Mouse (Mus musculus): ENCODE data around the gene Efcab8.

- TF ChIP-seq POLR2A (IDR thresholded peaks at IDR 0.05; ENCODE audit: borderline replicate concordance, low read depth, low read length), result no peak
- TF ChIP-seq CTCF (IDR thresholded peaks at IDR 0.05; ENCODE audit: low read depth, low read length), result no peak
Observed at GRCm38 (mm10) chr2:153860715-153861114, 81.0 kb downstream of the Efcab8 start.
